Mouse (Mus musculus) frontal cortex, adult (tissue): Measurements from ENCODE around the gene Gm49395.
A peak's percentile ranks its signal among the peaks of the same experiment; 100 is the strongest.

Source experiments
- ATAC-seq: cut with Nextera tagmentation; 2 replicates; pipeline ENCODE4 v1.9.2; 2017; ENCODE audit warnings: mild to moderate bottlenecking, moderate library complexity, mixed read lengths; ENCODE audit not compliant: low TSS enrichment

Gm49395 gene

DNA sequence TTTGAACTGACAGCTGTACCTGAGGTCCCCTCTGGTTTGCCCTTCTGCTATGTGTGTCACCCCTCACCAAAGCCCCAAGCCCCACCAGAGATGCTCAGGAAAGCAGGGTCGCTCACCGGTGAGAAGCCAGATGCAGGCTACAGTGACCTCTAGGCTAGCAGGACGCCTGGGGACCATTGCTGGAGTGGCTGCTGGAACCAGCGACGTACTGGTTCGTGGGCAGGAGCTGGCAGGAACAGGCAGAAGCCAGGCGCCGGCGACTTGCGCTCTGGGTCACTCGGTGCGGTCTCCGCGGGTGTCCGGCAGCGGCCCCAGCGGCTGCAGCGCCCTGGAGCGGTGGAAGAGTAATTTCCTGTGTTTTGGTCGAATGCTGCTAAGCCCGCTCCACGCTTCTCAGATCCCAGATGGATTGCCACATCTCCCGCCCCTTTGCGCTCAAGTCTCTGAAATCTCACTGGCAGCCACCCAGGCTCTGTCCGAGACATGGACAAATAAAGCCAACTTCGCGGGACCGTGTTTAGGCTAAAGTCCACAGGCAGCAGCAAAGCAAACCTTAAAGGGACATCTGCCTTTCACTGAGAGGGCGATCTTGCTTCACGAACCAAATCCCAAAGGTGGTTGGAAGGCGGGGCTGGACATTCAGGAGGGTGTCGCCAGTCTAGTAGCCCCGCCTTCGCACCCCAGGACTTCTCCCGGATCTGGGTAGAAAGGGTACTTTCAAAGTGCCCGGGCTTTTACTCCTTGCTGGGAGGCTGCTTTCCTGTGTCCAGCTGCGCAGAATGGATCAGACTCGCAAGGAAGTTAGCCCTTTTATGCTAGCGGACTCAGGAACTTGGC lies at the start of gene Gm49395, which contains the start of gene Itga1:
Gene Gm49395, minus strand, starts transcription at position 567 of the 837 bp plus-strand sequence.
Gene Itga1, minus strand, starts transcription at position 610 of the 837 bp plus-strand sequence.
- peak; percentile 84 for ATAC-seq

DNA sequence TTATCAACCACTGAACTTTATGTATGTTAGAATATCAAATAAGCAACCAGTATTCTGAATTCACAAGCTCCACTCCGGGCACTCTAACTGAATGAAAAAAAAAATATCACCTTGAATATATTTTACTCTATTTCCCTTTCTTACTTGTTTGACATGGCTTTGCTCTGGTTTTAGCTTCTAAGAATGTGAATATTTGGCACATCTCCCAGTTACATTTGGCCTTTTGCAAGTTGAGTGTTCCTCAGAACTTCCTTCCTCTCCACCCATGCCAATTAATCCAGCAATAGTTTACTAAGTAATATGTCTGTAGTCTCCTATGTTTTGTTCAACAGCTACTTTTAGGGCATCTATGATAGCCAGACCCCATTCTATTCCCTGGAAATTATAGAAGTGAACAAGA lies 48.9 kb upstream of the Gm49395 start:
- ATAC-seq: no peak

DNA sequence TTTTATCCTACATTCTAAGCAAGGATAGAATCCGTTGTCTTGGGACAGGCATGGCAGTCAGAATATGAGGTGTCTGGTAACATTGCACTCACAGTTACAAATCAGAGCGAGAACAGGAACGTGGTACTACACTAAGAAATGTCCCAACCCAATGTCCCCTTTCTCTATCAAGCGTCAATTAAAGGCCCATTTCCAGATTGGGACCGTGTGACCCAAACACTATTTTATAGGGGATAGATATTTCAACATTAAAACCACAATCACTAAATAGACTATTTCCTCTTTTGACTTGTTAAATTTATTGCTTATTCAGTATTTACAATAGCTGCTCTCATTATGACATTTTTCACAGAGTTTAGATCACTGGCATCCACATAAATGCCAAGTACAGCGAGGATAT lies 48.1 kb upstream of the Gm49395 start:
- ATAC-seq: no peak

GRCm38 (mm10) chr13:115143575-115143974 lies 41.9 kb upstream of the Gm49395 start:
- ATAC-seq: no peak

DNA sequence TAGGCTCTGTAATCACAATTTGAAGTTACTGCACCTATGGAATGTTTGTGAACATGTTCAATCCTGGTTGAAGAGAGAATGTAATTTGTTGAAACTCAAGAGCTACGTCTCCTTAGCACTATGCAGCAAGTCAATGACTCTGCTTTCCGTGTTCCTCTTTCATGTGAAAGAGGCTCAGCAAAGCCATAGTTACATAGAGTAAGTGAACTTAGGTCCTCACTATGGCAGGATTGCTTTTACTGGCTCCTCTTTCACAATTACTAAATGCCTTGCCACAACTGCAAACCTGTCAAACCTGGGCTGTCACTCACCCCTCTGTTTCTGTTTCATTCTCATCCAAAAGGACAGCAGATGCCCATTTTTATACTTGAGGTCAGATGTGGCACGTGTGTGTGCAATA lies 40.3 kb upstream of the Gm49395 start:
- no peak for ATAC-seq

- ATAC-seq: no peak
Observed at GRCm38 (mm10) chr13:115138513-115138912, 36.8 kb upstream of the Gm49395 start.

DNA sequence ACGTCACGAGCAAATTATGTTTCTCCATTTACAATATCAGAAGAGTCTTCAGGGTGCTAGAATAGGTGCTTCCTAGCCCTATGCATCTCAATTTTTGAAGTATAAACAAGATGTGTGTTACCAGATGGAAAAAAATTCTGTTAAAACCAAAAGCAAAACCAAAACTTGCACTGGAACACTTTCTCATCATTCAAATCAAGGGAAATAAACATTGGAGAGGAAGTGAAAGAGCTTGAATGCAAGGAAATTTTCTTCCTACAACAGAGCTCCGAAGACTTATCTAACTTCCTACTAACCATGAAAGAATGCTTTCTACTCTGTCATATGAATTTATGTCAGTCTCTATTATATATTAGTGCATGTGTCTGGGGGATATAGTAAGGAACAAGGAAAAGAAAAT lies 35.0 kb upstream of the Gm49395 start:
- ATAC-seq: no peak

DNA sequence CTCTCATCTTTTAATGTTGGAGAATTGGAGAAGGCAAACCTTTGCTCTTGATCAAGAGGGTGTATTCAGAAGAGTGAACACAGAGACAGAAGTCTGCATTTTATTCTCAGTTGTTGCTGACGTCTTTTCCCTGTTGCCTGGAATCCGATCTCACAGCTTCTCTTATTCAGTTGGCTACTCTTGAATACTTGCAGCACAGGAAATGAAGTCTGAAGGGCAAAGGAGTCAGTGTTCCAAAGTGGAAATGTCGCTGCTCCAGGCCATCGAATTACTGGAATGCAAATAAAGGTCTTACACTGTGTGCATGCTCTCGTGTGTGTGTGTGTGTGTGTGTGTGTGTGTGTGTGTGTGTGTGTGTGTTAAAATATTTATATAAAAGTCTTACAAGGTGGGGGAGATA lies 30.7 kb upstream of the Gm49395 start:
- no peak for ATAC-seq

GRCm38 (mm10) chr13:115131381-115131780 lies 29.7 kb upstream of the Gm49395 start:
- no peak for ATAC-seq

GRCm38 (mm10) chr13:115130035-115130434 lies 28.3 kb upstream of the Gm49395 start:
- no peak for ATAC-seq

GRCm38 (mm10) chr13:115127826-115128225 lies 26.1 kb upstream of the Gm49395 start:
- ATAC-seq: no peak

GRCm38 (mm10) chr13:115126534-115126933 lies 24.8 kb upstream of the Gm49395 start:
- no peak for ATAC-seq

- no peak for ATAC-seq
Observed at GRCm38 (mm10) chr13:115125130-115125529, 23.4 kb upstream of the Gm49395 start.

DNA sequence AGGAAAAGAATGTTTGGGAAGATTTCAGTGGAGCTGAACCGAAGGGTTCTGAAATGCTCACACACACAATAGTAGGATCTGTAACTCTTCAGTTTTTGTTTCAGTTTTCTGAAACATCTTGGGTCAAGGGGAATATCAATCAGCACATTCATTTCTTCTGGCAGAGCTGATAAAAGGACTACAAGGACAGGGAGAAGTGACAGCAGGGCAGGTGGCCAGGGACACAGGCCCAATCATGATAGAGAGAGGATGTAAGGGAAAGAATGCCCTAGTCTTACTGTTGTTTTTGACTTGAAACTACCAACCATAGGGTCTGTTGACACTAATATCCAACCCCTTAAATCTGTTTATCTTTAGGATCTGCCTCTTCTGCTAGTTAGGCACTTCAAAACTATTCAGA lies 22.8 kb upstream of the Gm49395 start:
- no peak for ATAC-seq

- ATAC-seq: no peak
Observed at GRCm38 (mm10) chr13:115118756-115119155, 17.0 kb upstream of the Gm49395 start.

DNA sequence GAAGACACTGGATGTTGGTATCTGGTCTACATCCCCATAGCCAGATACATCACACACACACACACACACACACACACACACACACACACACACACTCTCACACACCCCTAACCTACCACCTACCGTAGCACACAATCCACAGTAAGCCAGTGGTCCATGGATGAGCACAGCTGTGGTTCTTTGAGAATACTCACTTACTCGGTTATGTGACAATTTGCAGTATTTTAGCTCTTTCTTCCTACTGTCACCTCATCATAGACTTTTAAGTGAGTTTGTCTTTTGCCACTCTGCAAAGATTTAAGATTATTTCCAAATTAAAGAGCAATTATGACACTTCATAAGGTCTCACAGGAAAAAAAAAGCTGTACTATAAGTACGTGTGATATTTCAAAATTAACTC lies 16.5 kb upstream of the Gm49395 start:
- no peak for ATAC-seq

GRCm38 (mm10) chr13:115116930-115117621 lies 15.4 kb upstream of the Gm49395 start:
- ATAC-seq: no peak

DNA sequence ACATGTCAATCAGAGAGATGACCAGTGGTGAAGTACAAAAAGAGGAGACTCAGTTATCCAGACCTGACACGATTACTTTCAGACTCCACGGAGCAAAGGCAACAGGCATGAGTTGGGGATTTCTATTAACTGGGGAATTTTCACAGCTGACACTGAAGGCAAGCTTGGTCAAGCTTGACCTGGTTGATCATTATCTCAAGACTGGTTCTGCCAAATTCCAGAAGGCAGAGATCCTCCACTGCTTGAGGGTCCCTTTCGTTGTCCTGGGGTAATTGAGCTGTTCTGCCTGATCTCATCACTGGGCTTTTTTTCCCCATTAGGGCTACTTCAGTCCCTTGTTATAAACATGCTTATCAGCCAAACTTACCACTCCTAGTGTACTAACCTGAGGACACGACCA lies 7.9 kb upstream of the Gm49395 start:
- ATAC-seq: no peak

GRCm38 (mm10) chr13:115107436-115107835 lies 5.7 kb upstream of the Gm49395 start:
- no peak for ATAC-seq

DNA sequence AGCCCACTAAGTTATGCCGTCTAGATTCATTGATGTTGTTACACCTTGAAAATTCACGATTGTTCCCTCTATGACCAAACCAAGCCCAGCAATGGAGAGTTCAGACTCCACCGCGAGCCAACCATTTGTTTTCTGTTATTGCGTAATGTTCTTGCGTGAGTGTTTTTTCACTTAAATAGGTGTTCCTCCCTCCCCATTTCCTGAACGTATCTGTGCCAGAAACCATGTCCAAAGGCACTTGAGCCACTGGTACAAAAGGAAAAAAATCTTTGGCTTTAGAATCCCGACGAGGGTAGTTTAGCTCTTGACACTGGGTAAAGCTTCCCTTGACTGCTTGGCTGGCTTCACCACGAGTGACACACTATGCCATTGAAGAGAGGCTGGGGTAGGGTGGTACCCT lies 4.5 kb upstream of the Gm49395 start:
- ATAC-seq: no peak

DNA sequence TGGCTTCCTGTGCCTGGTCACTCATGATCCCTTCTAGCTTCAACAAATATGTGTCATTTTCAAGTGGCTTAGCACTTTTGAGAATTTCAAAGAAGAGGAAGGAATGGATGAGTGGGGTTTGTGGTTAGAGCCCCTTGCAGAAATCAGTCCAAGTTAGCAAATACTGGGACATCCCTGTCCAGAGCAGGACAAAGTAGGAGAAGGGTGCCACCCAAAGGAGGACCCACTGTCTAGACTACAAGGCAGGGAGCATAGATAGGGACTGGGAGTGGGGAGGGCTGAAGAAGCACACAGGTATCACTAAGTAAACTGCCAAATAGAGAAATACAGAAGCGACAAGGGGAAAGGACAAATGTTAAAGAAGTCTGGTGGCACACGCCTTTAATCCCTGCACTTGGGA lies 1.0 kb upstream of the Gm49395 start:
- no peak for ATAC-seq

- no peak for ATAC-seq
Observed at GRCm38 (mm10) chr13:115100381-115101177, 1.1 kb downstream of the Gm49395 start.
